Mouse (Mus musculus): ENCODE measurements around the gene Spout1.
A peak's percentile ranks its signal among the peaks of the same experiment; 100 is the strongest.
"Not testable (repeated sequence)": the region's sequence is repeated elsewhere in the genome, so short reads cannot be mapped to it uniquely, and the experiment has no call there.

Gene Spout1

DNA sequence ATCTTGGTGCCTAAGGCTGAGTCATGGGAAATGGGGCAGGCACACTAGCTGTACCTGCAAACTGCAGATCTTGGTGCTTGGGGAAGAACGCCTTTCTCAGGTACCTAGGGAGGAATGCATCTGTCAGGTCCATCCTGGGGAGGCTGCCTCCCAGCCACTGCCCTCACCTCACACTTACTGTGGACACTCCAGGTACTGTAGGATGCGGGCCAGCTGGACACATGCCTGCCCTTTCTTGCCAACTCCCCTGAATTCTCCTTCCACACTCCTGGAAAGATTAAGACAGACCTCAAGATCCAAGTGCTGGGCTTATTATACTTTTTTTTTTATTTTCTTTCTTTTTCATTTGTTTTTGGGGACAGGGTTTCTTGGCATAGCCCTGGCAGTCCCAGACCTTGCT lies 1.7 kb downstream of the Spout1 start:
- DNase-seq = no peak

DNA sequence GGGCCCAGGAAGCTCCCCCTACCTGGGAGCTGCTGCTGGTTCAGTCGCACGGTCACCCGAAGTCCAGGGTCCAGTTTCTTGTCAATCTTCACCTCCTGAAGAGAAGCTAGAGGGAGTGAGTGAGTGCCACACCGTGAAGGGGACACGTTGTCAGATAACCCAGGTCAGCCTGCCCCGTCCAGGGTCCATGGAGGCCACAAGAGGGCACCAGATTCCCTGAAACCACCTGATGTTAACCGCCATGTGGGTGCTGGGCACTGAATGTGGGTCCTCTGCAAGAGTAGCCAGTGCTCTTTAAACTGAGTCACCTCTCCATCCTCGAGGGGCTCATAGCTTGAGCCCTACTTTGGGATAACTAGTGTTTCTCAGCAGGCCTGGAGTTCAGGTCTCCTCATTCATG lies 2.4 kb downstream of the Spout1 start:
- no peak for DNase-seq

DNA sequence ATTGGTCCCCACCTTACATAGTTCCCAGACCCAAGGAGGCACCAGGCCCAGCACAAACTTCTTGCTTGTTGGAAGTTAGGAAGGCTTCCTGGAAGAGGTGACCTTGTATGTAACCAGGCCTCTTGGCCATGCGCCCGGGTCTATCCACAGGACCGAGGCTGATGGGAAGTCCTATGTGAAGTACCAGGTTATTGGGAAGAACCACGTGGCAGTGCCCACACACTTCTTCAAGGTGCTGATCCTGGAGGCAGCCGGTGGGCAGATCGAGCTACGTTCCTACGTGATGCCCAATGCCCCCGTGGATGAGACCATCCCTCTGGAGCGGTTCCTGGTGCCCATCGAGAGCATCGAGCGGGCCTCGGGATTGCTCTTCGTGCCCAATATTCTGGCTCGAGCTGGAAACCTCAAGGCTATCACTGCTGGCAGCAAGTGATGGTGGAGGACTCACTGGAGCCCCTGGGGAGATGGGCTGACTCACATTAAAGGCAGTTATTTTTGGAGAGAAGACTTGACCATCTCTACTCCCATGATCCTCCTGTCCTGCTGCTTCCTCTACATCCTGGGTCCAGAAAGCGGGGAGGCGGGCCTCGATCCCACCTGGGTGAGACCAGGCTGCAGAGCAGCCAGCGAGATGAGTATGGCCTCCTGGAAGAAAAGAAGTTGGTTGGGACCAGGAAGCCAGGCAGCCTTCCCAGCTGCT lies 4.6 kb downstream of the Spout1 start:
- DNase-seq = no peak

DNA sequence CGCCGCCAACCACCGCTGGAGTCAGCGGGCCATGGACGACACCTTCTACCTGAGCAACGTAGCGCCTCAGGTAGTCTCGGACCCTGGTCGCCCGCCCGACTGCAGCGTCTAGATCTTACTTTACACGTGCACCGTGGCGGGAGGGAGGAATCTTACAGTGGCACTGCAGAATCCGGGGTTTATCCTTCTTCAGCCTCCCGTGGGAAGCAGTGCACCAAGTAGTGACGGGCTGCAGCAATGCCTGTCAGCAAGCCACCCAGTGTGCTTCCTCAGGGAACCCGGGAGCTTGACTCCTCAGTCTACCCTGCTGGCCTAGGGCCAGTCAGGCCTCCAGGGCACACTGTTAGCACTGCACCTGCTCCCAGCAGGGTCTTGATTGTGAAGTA lies 6.3 kb downstream of the Spout1 start:
- no peak for DNase-seq

DNA sequence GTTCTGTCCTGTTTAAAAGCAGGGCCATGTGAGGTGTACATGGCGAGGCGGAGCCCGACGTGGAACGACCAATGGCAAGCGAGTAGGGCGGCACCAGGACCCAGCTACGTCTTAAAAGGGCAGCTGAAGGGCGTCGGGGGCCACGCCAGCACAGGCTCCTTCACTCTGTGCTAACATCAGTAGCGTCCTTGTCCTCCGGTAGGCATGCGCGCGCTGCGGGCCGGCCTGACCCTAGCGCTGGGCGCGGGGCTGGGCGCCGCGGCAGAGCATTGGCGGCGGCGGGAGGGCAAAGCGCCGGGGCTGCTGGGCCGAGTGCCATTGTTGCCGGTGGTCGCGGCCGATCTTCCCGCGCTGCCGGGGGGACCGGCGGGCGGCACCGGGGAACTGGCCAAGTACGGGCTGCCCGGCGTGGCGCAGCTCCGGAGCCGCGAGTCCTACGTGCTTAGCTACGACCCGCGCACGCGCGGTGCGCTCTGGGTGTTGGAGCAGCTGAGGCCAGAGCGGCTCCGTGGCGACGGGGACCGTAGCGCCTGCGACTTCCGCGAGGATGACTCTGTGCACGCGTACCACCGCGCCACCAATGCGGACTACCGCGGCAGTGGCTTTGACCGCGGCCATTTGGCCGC lies 6.8 kb downstream of the Spout1 start, which contains the start of gene Endog:
TSS of gene Endog (plus strand) at position 123 of the 626 bp plus-strand sequence.
- DNase-seq = peak; percentile 89

DNA sequence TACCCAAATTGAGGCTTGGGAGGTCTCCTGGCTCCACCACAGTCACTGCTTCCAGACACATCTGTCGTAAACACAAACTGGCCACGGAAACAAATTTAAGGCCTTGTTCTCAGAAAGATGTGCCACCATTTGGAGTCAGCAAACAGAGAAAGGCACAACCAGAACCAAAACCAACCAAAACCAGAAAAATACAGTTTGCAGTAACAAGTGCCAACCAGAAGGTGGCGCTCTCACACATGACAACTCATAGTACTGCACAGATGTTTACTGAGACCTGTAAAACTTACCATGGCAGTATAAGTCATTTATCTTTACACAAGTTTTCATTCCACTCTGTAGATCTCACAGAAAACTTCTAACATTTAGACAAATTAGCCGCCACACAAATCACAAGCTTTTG lies 11.6 kb downstream of the Spout1 start:
- DNase-seq = no peak

DNA sequence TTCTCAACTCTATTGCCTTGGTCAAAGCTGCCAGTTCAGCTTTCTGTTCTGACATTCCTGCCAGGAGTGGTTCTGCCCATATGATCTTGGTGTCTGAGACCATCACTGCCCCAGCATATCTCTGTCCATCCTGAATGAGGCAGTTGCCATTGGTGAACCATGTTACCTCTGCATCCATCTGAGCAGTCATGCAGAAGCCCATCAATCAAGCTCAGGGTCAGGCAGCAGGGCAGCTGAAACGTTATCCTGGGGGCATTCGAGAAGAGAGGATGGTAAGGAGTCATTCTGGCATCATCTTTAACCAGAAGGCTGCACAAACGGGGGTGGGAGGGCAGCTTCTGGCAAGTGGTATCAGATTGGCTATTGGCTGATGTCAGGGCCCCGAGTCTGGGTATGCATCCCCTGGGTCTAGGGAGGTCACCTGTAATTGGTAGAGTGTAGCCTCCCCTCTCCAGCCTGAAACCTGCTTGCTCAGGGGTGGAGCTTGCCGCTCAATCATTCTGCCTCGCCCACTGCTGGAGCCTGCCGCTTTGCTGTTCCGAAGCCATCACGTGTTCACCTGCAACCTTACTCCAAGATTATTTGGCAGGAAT lies 13.8 kb downstream of the Spout1 start:
- no peak for DNase-seq

DNA sequence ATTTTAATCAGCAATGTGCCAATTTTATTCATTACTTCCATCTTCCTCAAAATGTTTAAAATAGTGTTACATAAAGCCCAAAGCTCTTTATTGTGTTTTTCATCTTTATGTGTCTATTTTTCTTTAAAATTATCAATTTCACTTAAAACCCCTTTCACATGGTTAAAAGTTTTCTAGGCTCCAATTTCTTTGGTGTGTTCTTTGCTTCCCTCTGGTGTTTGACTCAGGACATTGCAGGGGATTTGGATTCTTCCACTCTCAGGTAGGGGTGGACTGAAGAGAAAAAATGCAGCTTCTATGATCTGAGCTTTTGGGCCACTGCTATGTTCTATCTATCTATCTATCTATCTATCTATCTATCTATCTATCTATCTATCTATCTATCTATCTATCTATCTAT lies 16.4 kb downstream of the Spout1 start:
- DNase-seq = peak; percentile 54

DNA sequence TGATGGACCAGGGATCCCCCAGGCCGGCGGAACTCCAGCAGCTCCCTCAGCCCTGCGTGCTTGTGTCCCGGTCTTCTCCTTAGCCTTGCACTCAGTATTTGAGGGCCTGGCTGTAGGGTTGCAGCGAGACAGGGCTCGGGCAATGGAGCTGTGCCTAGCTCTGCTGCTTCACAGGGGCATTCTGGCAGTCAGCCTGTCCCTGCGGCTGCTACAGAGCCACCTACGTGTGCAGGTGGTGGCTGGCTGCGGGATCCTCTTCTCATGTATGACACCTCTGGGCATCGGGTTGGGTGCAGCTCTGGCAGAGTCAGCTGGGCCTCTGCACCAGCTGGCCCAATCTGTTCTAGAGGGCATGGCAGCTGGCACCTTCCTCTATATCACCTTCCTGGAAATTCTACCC lies 18.4 kb downstream of the Spout1 start:
- DNase-seq = not testable (repeated sequence)

DNA sequence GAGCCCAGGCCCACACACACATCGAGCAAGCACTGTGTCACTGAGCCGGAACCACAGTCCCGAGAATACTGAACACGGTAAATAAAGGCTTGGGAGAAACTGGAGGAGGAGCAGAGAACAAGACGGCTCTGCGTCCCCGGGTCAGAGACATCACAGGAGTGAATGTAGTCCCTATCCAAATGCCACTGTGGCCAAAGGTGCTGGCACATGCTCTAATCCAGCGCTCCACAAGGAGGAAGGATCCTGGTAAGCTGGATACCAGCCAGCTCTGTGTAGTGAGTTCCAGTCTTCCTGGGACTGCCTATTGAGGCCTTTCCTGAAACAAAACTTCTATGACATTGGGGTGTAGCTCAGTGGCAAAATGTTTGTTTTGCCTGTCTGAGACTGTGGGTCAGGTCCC lies 25.6 kb downstream of the Spout1 start:
- DNase-seq = no peak

DNA sequence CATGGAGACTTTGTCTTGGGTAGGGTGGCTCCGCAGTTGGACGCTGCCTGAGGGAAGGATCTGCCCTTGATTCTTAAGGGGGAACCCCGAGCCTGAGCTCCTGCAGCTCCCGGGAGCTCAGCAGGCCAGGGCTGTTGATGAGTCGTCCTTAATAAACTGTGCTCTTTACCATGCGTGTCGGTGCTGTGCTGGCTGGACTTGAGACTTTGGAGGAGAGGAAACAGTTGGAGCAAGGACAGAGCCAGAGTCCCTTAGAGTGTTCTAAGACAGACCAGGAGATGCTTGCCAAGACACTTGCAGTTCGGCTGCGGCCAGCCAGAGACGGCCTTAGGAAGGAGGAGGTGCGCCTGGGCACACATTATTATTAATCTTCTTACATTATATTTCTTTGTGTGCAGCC lies 26.4 kb downstream of the Spout1 start:
- no peak for DNase-seq

DNA sequence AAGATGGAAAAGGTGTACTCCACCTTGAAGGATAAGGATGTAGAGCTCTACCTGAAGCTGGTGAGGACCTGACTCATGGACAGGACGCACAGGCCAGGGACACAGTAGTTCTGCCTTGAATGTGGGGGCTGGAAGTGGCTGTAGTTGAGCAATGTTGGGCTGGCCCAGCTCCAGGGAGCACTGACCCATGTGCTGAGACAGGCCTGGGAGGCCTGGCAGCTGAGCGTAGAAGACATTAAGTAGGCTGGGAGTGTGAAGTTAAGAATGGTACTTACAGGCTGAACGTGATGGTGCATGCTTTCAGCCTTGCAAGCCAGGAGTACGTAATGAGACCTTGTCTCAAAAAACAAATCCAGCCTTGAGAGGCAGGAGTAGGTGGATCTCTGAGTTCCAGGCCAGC lies 30.8 kb downstream of the Spout1 start:
- DNase-seq = peak; percentile 81

DNA sequence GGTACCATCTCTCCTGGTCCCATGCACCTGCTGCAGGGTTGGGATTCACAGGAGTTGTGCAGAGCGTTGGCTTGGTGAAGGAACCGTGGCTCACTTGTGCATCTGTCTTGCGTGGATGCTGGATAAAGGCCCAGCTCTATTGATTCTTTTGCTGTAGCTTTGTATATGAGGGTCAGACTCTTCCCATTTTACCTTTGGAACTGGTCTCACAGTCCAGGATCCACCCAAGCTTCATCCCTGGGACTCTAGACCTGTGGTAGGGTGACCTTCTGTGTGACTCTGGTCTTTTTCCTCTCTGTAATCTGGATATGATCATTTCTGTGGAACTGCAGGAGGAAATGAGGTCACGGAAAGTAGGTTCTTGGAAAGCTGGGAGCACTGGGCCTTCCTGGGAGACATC lies 33.8 kb downstream of the Spout1 start:
- DNase-seq = no peak

DNA sequence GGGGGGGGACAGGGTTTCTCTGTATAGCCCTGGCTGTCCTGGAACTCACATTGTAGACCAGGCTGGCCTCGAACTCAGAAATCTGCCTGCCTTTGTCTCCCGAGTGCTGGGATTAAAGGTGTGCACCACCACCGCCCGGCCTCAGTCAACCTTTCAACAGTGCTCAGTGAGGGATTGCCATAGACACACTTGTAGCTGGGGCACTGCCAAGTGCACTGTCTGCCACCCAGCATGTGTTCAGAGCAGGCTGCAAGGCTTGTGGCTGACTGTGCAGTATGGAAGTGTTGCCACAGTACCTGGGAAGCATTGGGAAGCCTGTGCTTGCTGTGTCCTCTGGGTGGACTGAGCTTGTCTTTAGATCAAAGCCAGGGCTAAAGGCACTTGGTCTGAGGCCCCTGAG lies 38.2 kb downstream of the Spout1 start:
- not testable (repeated sequence) for DNase-seq

DNA sequence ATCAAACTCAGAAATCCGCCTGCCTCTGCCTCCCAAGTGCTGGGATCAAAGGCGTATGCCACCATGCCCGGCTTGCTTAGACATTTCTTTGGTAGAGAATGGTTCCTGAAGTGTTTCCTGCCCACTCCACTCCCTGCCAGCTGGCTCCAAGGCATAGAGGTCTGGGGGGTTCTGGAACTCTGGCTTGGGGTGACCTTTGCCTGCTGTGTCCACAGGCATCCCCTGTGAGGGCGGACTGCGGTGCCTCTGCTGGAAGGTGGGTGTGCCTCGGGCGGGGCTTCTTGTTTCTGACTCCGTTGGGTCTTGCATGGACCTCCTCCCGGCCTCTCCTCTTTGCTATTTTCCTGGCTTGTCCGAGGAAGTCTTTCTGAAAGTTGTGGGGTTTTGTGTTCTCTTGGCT lies 41.8 kb downstream of the Spout1 start:
- DNase-seq = no peak

DNA sequence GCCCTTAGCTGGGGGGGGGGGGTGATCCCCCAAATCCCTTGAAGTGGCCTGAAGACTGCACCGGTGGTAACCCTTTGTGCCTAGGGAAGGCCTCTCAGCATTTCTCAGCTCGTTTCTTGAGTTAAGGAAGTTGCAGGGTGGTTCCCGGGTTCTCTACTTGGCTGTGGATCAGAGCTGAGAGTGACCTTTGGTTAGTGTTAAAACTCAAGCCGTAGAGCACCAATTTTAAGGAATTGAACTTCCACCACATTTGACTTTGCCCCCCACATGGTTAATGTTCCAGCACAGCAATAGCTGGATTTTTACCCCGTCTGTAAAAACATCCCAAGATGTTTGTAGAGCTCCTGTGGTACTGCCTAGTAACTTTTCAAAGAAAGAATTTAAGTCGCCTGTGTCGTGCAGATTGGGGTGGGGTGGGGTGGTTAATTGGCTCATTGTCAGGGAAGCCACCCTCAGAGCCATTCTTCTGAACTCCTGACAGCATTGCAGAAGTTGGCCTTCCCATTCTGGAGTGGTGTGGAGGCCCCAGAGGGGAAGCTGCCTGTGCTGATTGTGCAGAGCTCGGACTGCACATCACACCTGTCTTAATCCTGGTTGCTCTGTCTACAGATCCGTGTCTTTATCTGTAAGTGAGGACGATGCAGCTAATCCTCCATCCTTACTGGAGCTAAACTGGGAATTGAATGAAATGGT lies 43.2 kb downstream of the Spout1 start:
- no peak for DNase-seq

DNA sequence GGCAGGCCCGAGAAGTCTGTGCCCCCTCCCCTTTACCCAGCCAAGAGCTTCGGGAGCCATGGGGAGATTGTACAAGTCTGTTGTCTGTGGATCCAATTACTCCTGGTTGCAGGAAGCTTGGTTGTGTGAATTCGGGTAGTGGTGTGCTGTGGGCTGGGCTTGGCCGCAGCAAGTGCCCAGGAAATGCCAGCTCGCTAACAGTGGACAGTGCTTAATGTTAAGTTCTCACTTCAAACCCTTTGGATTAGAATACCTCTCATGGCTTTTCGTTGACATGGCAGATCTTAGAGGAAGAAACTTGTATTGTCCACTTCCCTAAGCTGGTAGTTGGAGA lies 43.9 kb downstream of the Spout1 start:
- DNase-seq = no peak

DNA sequence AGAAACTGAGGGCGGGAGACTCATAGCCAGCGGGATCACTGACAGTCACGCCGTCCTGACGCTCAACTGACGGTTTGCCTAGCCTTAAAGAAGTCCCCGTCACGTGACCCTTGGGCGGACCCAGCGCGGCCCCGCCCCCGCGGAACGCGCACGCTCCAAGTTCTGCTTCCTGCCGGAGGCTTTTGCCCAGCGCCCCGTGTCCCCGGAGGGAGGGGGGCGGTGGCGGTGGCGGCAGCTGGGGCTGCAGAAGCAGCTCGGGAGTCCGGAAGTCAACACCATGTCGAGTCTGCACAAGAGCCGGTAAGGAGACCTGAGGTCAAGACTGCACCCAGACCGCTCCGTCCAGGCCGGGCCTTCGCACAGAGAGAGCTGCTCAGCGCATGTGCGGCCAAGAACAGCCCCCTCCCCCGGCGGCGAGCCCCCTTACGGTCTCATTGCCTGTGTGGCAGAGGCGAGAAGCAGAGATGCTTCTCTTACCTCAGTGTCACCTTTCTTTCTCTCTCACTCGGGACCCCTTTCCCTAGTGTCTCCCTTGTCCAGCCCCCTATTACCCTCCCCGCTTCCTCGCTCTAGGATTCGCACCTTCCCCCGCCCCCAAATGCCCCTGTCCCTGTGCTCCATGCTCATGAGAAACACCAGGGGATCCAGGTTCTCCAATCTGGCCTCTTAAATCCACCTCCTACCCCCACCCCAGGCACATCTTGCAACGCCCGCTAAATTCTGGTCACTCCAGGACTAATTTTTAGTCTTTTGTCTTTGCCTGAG lies 44.5 kb downstream of the Spout1 start, which contains the start of gene Tbc1d13:
TSS of gene Tbc1d13 (plus strand) at position 134 of the 765 bp plus-strand sequence.
- peak; percentile 99 for DNase-seq

DNA sequence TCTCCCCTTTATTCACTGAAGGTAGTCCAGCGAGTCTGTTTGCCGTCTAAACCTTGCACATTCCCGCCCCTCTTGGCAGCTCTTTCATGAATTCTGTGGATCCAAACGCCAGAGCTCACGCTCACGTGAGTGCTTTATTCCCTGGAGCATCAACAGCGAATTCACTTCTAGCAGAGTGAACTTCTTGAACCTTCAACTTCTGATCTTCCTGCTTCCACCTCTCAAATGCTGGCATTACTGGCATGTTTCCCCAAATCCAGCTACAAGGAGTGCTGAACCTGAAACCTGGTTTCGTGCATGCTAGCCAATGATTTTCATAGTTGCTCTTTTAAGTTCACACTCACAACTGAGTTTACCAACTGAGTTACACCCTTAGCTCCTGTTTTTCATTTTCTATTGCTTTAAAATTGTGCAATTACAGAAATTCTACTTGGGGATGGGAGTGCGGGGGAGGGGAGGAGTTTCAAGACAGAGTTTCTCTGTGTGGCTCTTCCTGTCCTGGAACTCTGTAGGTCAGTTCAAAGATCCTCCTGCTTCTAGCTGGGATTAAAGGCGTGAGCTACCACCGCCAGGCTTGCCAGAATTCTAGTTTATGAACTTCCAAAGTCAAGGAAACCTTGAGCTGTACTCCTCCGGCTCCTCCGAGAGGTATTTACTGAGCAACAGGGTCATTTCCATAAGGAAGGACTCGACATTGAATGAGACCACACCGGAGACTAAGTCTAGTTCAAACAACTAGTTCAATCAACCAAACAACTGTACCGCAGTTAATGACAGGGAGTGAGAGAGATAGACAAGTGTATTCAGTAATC lies 45.3 kb downstream of the Spout1 start:
- peak; percentile 59 for DNase-seq

DNA sequence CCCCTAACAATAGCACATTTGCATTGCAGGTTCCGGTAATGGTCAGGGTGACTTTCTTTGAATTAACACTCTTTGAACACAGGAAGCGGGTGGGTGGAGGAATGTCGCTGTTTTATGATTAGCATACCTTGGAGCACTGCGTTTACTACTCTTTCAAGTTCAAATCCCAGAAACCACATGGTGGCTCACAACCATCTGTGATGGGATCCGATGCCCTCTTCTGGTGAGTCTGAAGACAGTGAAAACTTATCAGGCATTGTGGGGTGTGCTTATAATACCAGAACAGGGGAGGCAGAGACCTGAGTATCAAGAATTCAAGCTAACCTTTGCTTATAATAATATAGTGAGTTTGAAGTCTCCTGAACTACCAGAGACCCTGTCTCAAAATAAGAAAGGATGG lies 47.0 kb downstream of the Spout1 start:
- DNase-seq = not testable (repeated sequence)

DNA sequence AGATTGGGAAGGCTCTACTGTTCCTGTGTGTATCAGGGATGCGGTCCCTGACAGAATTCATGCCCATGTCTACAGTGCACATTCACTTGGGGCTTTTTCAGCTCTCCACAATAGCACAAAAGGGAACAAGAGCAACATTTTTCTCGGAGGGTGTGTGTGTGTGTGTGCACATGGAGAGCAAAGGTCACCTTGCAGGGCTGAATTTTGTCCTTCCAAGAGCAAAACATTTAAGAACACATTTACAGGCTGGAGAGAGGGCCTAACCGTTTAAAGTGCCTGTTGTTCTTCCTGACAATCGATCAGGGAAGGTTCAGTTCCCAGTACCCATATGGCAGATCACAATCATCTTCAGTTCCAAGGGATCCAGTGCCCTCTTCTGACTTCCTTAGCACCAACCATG lies 48.1 kb downstream of the Spout1 start:
- no peak for DNase-seq

DNA sequence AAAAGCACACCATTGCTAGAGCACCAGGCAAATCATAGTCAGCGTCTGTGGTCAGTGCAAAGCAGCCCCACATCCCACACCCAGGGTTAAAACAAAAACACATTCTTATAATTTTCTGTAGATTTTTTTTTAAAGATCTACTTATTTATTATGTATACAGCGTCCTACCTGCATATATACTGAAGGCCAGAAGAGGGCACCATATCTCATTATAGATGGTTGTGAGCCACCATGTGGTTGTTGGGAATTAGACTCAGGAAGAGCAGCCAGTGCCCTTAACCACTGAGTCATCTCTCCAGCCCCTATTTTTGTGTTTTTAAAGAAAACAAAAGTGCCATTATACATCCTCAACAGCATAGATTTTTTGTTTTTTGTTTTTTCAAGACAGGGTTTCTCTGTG lies 49.5 kb downstream of the Spout1 start:
- DNase-seq = peak; percentile 67
